Mouse (Mus musculus) cortical plate, adult 2 months (tissue): Measurements from ENCODE around the gene Stpg1.

Source experiments
- CTCF ChIP-seq: fragments of 200-500 bp; IDR thresholded peaks from 2 replicates; pipeline ENCODE4 v1.5.1; 2011; ENCODE audit warnings: mild to moderate bottlenecking, control low read depth, low read length; ENCODE audit not compliant: insufficient read depth; ENCODE audit errors: extremely low read depth
- POLR2A ChIP-seq: fragments of 200-500 bp; IDR thresholded peaks from 2 replicates; pipeline ENCODE4 v1.6.1; 2011; ENCODE audit warnings: mild to moderate bottlenecking, low read length, control low read depth; ENCODE audit not compliant: insufficient read depth; ENCODE audit errors: extremely low read depth

DNA sequence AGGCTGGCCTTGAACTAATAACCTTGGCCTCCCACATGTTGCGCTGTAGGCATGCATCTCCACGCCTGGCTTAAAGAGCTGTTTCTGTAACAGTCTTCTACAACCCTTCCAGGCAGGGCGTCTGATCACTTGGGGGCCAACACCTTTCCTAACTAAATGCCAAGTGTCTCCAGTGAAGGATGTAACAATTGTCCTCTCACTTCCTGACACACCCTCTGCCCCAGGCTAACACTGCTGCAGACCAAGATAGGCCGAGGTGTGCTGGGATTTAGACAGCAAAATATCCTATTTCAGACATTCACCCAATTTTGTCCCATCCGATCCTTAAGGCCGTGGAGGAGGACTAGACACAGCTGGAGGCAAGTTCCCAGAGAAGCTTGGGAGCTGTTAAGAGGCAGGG lies 41.4 kb upstream of the Stpg1 start:
- TF ChIP-seq CTCF (no peak), POLR2A (no peak)
